12 mouse cellular contexts compared by ENCODE assay signal in genomic region chr17:63921601-63922203, GRCm38 (mm10). TPM values are rescaled to one million over a fixed set of nuclear protein-coding genes. Genes with fewer than 3 reads are reported as not detected.
DNase-seq lines count a peak whose midpoint lies in the region; ATAC-seq and TF ChIP-seq lines count a peak whose summit lies in the region.
"Had no signal": no experiment of that assay in that cellular context is flagged by ENCODE, and none has a peak within 500 bp of the region (broad histone marks: within the 10 kb centered on the region; RNA-seq: fewer than 3 reads in every experiment).

No protein-coding gene starts in this region.

- TF ChIP-seq CTCF in intestine, postnatal 0 days (IDR thresholded peaks at IDR 0.05; ENCODE audit: low read depth): no peak
- no peak for TF ChIP-seq CTCF in liver, embryonic 14.5 days (IDR thresholded peaks at IDR 0.05; ENCODE audit: low read depth)
- TF ChIP-seq CTCF in stomach, postnatal 0 days (IDR thresholded peaks at IDR 0.05; ENCODE audit: low read depth): no peak

- no peak overlapping the region for H3K4me3 ChIP-seq in intestine, embryonic 15.5 days (replicated peaks)
- H3K4me3 ChIP-seq in intestine, postnatal 0 days (ENCODE audit: low read depth, low read length): no peak overlapping the region
- H3K4me3 ChIP-seq in liver, embryonic 14.5 days (ENCODE audit: insufficient read depth in 1 of 2, low read depth in 2 of 2, low read length in 2 of 2): no peak overlapping the region
- no peak overlapping the region for H3K4me3 ChIP-seq in stomach, postnatal 0 days (ENCODE audit: low read depth, low read length)
- H3K4me3 ChIP-seq: limb, embryonic 13.5 days; myocyte had no signal

- H3K36me3 ChIP-seq in intestine, embryonic 15.5 days: no peaks in the 10 kb centered on the region
- H3K36me3 ChIP-seq in intestine, postnatal 0 days (ENCODE audit: control insufficient read depth, insufficient read depth): no peaks in the 10 kb centered on the region
- no peaks in the 10 kb centered on the region for H3K36me3 ChIP-seq in liver, embryonic 14.5 days (replicated peaks; ENCODE audit: control insufficient read depth, insufficient read depth, low read depth)
- no peaks in the 10 kb centered on the region for H3K36me3 ChIP-seq in stomach, postnatal 0 days (ENCODE audit: control insufficient read depth, insufficient read depth, low read length)
- H3K36me3 ChIP-seq: limb, embryonic 13.5 days had no signal

- no peak overlapping the region for H3K4me2 ChIP-seq in intestine, embryonic 15.5 days (replicated peaks)
- H3K4me2 ChIP-seq in intestine, postnatal 0 days (replicated peaks; ENCODE audit: low read depth): no peak overlapping the region
- no peak overlapping the region for H3K4me2 ChIP-seq in liver, embryonic 14.5 days (ENCODE audit: low read depth)
- H3K4me2 ChIP-seq in stomach, postnatal 0 days (replicated peaks; ENCODE audit: low read depth): no peak overlapping the region
- H3K4me2 ChIP-seq: limb, embryonic 13.5 days had no signal

- peak; percentile 8 for DNase-seq in thymus, postnatal 4 days
- DNase-seq in thymus, postnatal 25 days: no peak
- peak in 1 of 3 experiments; percentile 14 for DNase-seq in liver, embryonic 14.5 days (ENCODE audit: low read depth in 3 of 3, low spot score in 3 of 3)
- DNase-seq in stomach, postnatal 0 days (ENCODE audit: low spot score): no peak
- DNase-seq in cerebellum, adult 9-11 months: no peak
- DNase-seq: kidney, adult 11 months had no signal

- H3K4me1 ChIP-seq in intestine, embryonic 15.5 days (replicated peaks): no peaks in the 10 kb centered on the region
- no peaks in the 10 kb centered on the region for H3K4me1 ChIP-seq in intestine, postnatal 0 days (replicated peaks; ENCODE audit: control insufficient read depth, insufficient read depth, low read length)
- H3K4me1 ChIP-seq in liver, embryonic 14.5 days (replicated peaks; ENCODE audit: control insufficient read depth in 2 of 2, insufficient read depth in 2 of 2, low read length in 1 of 2): peaks cover 0 to 7% of the 10 kb centered on the region in 2 experiments; a peak in 2 of 4 replicates
- H3K4me1 ChIP-seq in stomach, postnatal 0 days (replicated peaks; ENCODE audit: control insufficient read depth, insufficient read depth): no peaks in the 10 kb centered on the region
- H3K4me1 ChIP-seq: limb, embryonic 13.5 days had no signal

- TF ChIP-seq EP300 in liver, embryonic 14.5 days (IDR thresholded peaks at IDR 0.05; ENCODE audit: low read depth): no peak
- TF ChIP-seq EP300 in stomach, postnatal 0 days (optimal IDR thresholded peaks at IDR 0.05): no peak

- H3K9me3 ChIP-seq in intestine, embryonic 15.5 days: no peaks in the 10 kb centered on the region
- no peaks in the 10 kb centered on the region for H3K9me3 ChIP-seq in intestine, postnatal 0 days (ENCODE audit: control insufficient read depth)
- no peaks in the 10 kb centered on the region for H3K9me3 ChIP-seq in liver, embryonic 14.5 days (ENCODE audit: control insufficient read depth, low read length)
- H3K9me3 ChIP-seq in stomach, postnatal 0 days (ENCODE audit: control insufficient read depth, low read length): no peaks in the 10 kb centered on the region
- H3K9me3 ChIP-seq: limb, embryonic 13.5 days had no signal

- 40% methylated on average over 6 of the region's 6 CpGs for WGBS in intestine, embryonic 15.5 days
- WGBS in intestine, postnatal 0 days: 51% methylated on average over 6 of the region's 6 CpGs
- WGBS in liver, embryonic 14.5 days (ENCODE audit: insufficient replicate concordance): 16% methylated on average over 6 of the region's 6 CpGs
- WGBS in stomach, postnatal 0 days: 44% methylated on average over 6 of the region's 6 CpGs

- H3K27me3 ChIP-seq in intestine, embryonic 15.5 days (replicated peaks): no peaks in the 10 kb centered on the region
- no peaks in the 10 kb centered on the region for H3K27me3 ChIP-seq in intestine, postnatal 0 days (replicated peaks; ENCODE audit: control insufficient read depth, insufficient read depth, low read length)
- no peaks in the 10 kb centered on the region for H3K27me3 ChIP-seq in liver, embryonic 14.5 days (ENCODE audit: control insufficient read depth, insufficient read depth, low read length)
- no peaks in the 10 kb centered on the region for H3K27me3 ChIP-seq in stomach, postnatal 0 days (ENCODE audit: control insufficient read depth, insufficient read depth, low read length)
- H3K27me3 ChIP-seq: CH12.LX; limb, embryonic 13.5 days had no signal

- ATAC-seq in intestine, embryonic 15.5 days: 0 out of 2 replicates have a peak, but pooled peaks have one; percentile 23
- no peak for ATAC-seq in intestine, postnatal 0 days
- ATAC-seq in liver, embryonic 14.5 days (ENCODE audit: insufficient read depth): peak; percentile 50; the same call in 1 of the 2 replicates
- no peak for ATAC-seq in stomach, postnatal 0 days (ENCODE audit: low FRiP score, low TSS enrichment)
- ATAC-seq in erythroid progenitor cell, adult 5-6 weeks (replicated peaks; ENCODE audit: low FRiP score, poor library complexity, severe bottlenecking): no peak

- no peak overlapping the region for H3K9ac ChIP-seq in intestine, embryonic 15.5 days
- no peak overlapping the region for H3K9ac ChIP-seq in intestine, postnatal 0 days (ENCODE audit: low read depth, low read length)
- H3K9ac ChIP-seq in liver, embryonic 14.5 days (replicated peaks): no peak overlapping the region
- no peak overlapping the region for H3K9ac ChIP-seq in stomach, postnatal 0 days (ENCODE audit: low read length)
- H3K9ac ChIP-seq: limb, embryonic 13.5 days had no signal

- no peak overlapping the region for H3K27ac ChIP-seq in intestine, embryonic 15.5 days
- H3K27ac ChIP-seq in intestine, postnatal 0 days (ENCODE audit: low read depth, low read length): no peak overlapping the region
- H3K27ac ChIP-seq in liver, embryonic 14.5 days: no peak overlapping the region
- 0 out of 2 replicates have a peak overlapping the region, but pooled peaks have one; percentile 24 for H3K27ac ChIP-seq in stomach, postnatal 0 days (replicated peaks)
- H3K27ac ChIP-seq: limb, embryonic 13.5 days had no signal

RNA-seq across cellular contexts. Expression of gene A930002H24Rik, which starts 58.1 kb away (rescaled TPM):
- 1.8 and 2.0 TPM in 2 replicates for polyA plus RNA-seq in intestine, embryonic 15.5 days (2015; fragmentation: Nextera tagmentation; extraction: Ambion mirVana)
- polyA plus RNA-seq in intestine, postnatal 0 days (2015; fragmentation: Nextera tagmentation; extraction: Ambion mirVana): 2.4 and 2.6 TPM in 2 replicates
- 0.49 and 0.68 TPM in 2 replicates for polyA plus RNA-seq in liver, embryonic 14.5 days (2012; rRNA removed)
- polyA plus RNA-seq in liver, embryonic 14.5 days (2014; fragmentation: Nextera tagmentation; extraction: Ambion mirVana): 0.29 and 0.64 TPM in 2 replicates
- polyA plus RNA-seq in stomach, postnatal 0 days (2015; fragmentation: Nextera tagmentation; extraction: Ambion mirVana): 3.1 and 3.4 TPM in 2 replicates
- total RNA-seq in erythroid progenitor cell, adult 5-6 weeks (2015; ENCODE audit: low replicate concordance): not detected in 2 replicates
- total RNA-seq in erythroid progenitor cell, adult 5-6 weeks (2017; ENCODE audit: low replicate concordance): not detected in 2 replicates
- total RNA-seq: CH12.LX had no signal

RNA-seq across cellular contexts. Expression of gene Fer, which starts 58.8 kb away (rescaled TPM):
- 23.5 and 24.3 TPM in 2 replicates for polyA plus RNA-seq in intestine, embryonic 15.5 days (2015; fragmentation: Nextera tagmentation; extraction: Ambion mirVana)
- 12.6 and 13.6 TPM in 2 replicates for polyA plus RNA-seq in intestine, postnatal 0 days (2015; fragmentation: Nextera tagmentation; extraction: Ambion mirVana)
- polyA plus RNA-seq in liver, embryonic 14.5 days (2012; rRNA removed): 1.6 and 2.9 TPM in 2 replicates
- polyA plus RNA-seq in liver, embryonic 14.5 days (2014; fragmentation: Nextera tagmentation; extraction: Ambion mirVana): 7.0 and 10.1 TPM in 2 replicates
- 17.2 and 18.5 TPM in 2 replicates for polyA plus RNA-seq in stomach, postnatal 0 days (2015; fragmentation: Nextera tagmentation; extraction: Ambion mirVana)
- total RNA-seq in erythroid progenitor cell, adult 5-6 weeks (2015; ENCODE audit: low replicate concordance): 2.2 and 4.2 TPM in 2 replicates
- total RNA-seq in erythroid progenitor cell, adult 5-6 weeks (2017; ENCODE audit: low replicate concordance): 8.5 and 13.6 TPM in 2 replicates

Comparison
In these comparisons a context has a peak if more than half of its experiments do, and no peak if none do; other contexts are left out.
1. ATAC-seq: peak in intestine, embryonic 15.5 days (single experiment) and liver, embryonic 14.5 days (single experiment); none in intestine, postnatal 0 days (single experiment), stomach, postnatal 0 days (single experiment) and erythroid progenitor cell, adult 5-6 weeks (single experiment).